Mouse (Mus musculus): ENCODE measurements around the gene Ubl3. TPM values are rescaled to one million over a fixed set of nuclear protein-coding genes. Genes with fewer than 3 reads are reported as not detected.

Gene Ubl3
- polyA plus RNA-seq, 1 experiment from 2014 or later, result 86.3 TPM

DNA sequence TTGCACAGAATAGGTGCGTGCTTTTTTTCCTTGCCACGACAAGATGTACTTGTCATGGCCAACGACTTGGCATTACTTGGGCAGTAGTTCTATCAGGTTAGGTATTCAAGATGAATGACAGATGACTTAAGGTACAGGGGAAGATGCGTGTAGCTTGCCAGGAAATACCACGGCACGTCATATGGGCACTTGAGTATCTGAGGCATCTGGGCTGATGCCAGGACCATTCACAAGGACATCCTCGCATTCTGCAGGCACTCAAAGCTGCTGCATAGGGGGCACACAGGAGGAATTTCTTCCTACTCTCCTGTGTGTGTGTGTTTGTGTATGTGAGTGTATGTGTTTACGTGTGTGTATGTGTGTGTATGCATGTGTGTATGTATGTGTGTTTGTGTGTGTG, 9.6 kb upstream of the Ubl3 start:
- WGBS, result 82% methylated on average over 8 of the region's 8 CpGs
- no peaks in the 10 kb centered on the region for H3K27me3 ChIP-seq (ENCODE audit: insufficient read depth, low read length)
- ATAC-seq (ENCODE audit: insufficient read depth), result no peak
- H3K27ac ChIP-seq (ENCODE audit: low read depth), result no peak overlapping the region
- H3K4me3 ChIP-seq (ENCODE audit: low read depth, low read length), result no peak overlapping the region
- no peak overlapping the region for H3K9ac ChIP-seq
- DNase-seq, result no peak
- no peaks in the 10 kb centered on the region for H3K4me1 ChIP-seq (ENCODE audit: insufficient read depth)
- no peak for TF ChIP-seq CTCF (IDR thresholded peaks at IDR 0.05; ENCODE audit: low read depth)
- H3K9me3 ChIP-seq (ENCODE audit: low read depth, low read length), result no peaks in the 10 kb centered on the region
- H3K4me2 ChIP-seq, result no peak overlapping the region
- H3K36me3 ChIP-seq (ENCODE audit: insufficient read depth), result no peaks in the 10 kb centered on the region

DNA sequence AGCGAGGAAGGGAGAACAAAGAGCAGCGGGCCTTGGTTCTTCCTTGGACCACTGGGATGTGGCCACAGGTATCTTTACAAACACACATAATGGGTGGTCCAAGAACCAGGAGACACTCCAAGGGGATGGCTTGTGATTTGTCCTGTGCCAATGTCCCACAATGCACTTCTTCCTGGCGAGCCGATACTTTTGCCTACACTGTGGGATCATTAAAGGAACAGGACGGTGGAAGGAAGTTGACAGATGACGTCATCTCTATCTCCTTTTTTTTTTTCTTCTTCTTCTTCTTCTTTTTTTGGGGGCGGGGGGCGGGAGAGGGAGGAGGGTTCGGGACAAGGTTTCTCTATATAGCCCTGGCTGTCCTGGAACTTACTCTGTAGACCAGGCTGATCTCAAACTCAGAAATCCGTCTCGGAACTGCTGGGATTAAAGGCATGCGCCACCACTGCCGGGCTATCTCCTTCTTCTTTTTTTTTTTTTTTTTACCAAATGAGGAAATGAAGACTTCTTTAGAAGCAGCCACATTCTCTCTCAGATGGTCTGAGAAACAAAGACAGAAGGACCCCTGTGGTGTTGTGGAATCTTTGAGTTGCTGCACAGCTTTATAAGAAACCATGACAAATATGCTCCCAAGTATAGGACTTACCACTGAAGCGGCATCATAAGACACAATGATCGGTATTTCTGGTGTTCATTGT, 6.8 kb upstream of the Ubl3 start:
- Histone ChIP-seq H3K4me3 (ENCODE audit: low read depth, low read length) (no peak overlapping the region), H3K4me2 (no peak overlapping the region), H3K9ac (no peak overlapping the region), H3K4me1 (ENCODE audit: insufficient read depth) (peaks cover 5% of the 10 kb centered on the region; the same call in 1 of the 2 replicates), H3K36me3 (ENCODE audit: insufficient read depth) (no peaks in the 10 kb centered on the region), H3K27ac (ENCODE audit: low read depth) (no peak overlapping the region), H3K27me3 (ENCODE audit: insufficient read depth, low read length) (no peaks in the 10 kb centered on the region), H3K9me3 (ENCODE audit: low read depth, low read length) (no peaks in the 10 kb centered on the region)
- WGBS, result 79% methylated on average over 15 of the region's 15 CpGs
- ATAC-seq (ENCODE audit: insufficient read depth) (no peak), DNase-seq (no peak)
- TF ChIP-seq CTCF (IDR thresholded peaks at IDR 0.05; ENCODE audit: low read depth), result no peak

DNA sequence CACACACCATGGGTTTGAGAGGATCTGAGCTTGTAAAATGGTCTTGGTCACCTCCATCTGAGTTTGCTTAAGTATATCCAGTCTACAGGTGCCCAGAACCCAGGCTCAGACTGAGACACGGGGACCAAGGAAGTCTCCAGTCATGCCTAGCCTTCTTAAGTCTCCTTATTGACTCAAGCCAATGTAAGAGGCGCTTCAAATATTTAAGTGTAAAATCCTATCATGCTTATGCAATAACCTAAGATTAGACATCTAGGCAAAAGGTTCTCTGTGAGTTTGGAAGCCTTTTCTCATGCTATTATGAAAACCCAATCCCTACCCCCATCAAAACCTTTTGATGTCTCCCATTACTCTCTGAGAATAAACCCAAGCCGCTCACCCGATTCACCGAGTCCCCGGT, 5.9 kb upstream of the Ubl3 start:
- WGBS, result 84% methylated on average over 6 of the region's 6 CpGs
- no peak for ATAC-seq (ENCODE audit: insufficient read depth)

DNA sequence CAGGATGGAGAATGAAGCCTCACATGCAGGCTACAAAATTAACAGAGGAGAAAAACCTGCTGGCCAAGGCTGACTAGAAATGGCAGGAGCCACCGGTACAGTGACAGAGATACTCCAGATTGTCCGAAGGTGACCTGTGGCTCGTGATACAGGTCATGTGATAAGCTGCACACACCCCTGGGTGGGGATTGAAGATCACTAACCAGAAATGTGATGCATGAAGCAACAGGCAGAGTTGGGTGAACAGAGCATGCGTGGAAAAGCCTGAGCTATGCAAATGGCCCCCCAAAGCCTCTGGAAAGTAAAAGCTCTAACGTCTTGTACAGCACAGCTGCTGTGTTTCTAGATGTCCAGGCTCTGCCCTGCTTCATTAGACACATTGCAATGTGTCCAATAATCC, 3.9 kb upstream of the Ubl3 start:
- ATAC-seq (ENCODE audit: insufficient read depth) (no peak), DNase-seq (no peak)
- H3K9ac ChIP-seq, result no peak overlapping the region
- 76% methylated on average over 5 of the region's 5 CpGs for WGBS
- H3K27ac ChIP-seq (ENCODE audit: low read depth), result no peak overlapping the region
- peaks cover 9% of the 10 kb centered on the region for H3K4me1 ChIP-seq (ENCODE audit: insufficient read depth)
- no peaks in the 10 kb centered on the region for H3K36me3 ChIP-seq (ENCODE audit: insufficient read depth)
- TF ChIP-seq CTCF (IDR thresholded peaks at IDR 0.05; ENCODE audit: low read depth), result no peak
- H3K4me3 ChIP-seq (ENCODE audit: low read depth, low read length), result no peak overlapping the region
- H3K27me3 ChIP-seq (ENCODE audit: insufficient read depth, low read length), result no peaks in the 10 kb centered on the region
- no peaks in the 10 kb centered on the region for H3K9me3 ChIP-seq (ENCODE audit: low read depth, low read length)
- H3K4me2 ChIP-seq, result no peak overlapping the region

More for the DNA sequence above, 5.9 kb upstream of the Ubl3 start:
- Histone ChIP-seq H3K4me3 (ENCODE audit: low read depth, low read length) (no peak overlapping the region), H3K36me3 (ENCODE audit: insufficient read depth) (no peaks in the 10 kb centered on the region), H3K27ac (ENCODE audit: low read depth) (no peak overlapping the region), H3K4me1 (ENCODE audit: insufficient read depth) (peaks cover 9% of the 10 kb centered on the region), H3K9ac (no peak overlapping the region), H3K27me3 (ENCODE audit: insufficient read depth, low read length) (no peaks in the 10 kb centered on the region), H3K4me2 (no peak overlapping the region), H3K9me3 (ENCODE audit: low read depth, low read length) (no peaks in the 10 kb centered on the region)
- no peak for DNase-seq
- no peak for TF ChIP-seq CTCF (IDR thresholded peaks at IDR 0.05; ENCODE audit: low read depth)

DNA sequence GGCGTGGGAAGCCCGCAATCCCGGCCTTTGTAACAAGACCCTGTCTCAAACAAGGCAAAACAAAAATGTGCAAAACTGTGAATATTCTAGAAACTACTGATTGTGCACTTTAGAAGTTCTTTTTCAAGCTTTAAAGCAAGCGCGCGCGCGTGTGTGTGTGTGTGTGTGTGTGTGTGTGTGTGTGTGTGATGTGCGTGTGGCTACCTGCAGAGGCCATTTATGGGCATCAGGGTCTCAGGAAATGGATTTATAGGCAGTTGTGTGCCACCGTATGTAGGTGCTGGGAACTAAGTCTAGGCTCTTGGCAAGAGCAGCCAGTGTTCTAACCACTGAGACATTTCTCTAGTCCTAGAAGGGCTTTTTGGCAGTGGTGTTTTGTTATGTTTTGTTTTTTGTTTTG, 2.6 kb upstream of the Ubl3 start:
- Histone ChIP-seq H3K4me3 (ENCODE audit: low read depth, low read length) (no peak overlapping the region), H3K9ac (no peak overlapping the region), H3K4me1 (ENCODE audit: insufficient read depth) (peaks cover 9% of the 10 kb centered on the region), H3K4me2 (peak overlapping the region; percentile 35; the same call in 1 of the 2 replicates), H3K27ac (ENCODE audit: low read depth) (no peak overlapping the region), H3K9me3 (ENCODE audit: low read depth, low read length) (no peaks in the 10 kb centered on the region), H3K36me3 (ENCODE audit: insufficient read depth) (no peaks in the 10 kb centered on the region), H3K27me3 (ENCODE audit: insufficient read depth, low read length) (no peaks in the 10 kb centered on the region)
- WGBS, result 79% methylated on average over 10 of the region's 10 CpGs
- ATAC-seq (ENCODE audit: insufficient read depth), result no peak
- no peak for DNase-seq
- no peak for TF ChIP-seq CTCF (IDR thresholded peaks at IDR 0.05; ENCODE audit: low read depth)

DNA sequence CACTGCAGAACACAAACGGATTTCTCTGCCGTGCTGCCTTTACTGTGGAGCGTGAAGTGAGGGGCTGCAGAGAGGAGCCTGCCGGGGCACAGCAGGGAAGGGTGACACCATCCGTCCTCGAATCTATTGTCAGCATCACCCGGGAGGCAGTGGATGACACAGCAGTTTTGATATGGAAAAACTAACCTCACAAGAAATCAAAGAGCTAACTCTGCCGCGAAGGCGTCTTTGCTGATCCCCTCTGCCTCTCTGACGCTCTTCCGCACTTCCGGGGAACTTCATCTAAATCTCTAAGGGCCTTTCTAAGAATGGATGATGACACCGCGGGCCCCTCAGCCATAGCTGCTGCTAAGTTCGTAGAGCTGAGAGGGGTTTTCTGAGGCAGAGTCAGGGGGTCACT, 2.1 kb upstream of the Ubl3 start:
- Histone ChIP-seq H3K9ac (peak overlapping the region; percentile 32), H3K4me2 (peak overlapping the region; percentile 35)
- no peak for TF ChIP-seq CTCF (IDR thresholded peaks at IDR 0.05; ENCODE audit: low read depth)

DNA sequence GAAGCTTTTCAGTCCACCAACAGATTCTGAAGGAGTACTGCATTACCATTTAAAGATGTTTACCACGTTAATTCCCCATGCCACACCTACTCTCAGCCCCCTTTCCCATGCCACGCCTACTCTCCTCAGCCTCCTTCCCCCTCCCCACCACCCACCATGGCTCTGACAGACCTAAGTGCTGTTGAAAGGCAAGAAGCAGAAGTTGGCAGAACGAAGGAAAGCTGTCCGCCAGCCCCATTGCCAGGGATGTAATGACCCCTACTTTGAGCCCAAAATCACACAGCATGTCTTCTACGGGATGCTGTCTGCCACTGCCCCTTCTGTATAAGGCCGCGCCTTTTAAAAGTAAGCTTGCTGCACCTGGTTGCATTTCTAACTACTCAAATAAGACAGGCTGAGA, 1.7 kb upstream of the Ubl3 start:
- Histone ChIP-seq H3K4me1 (ENCODE audit: insufficient read depth) (peaks cover 16% of the 10 kb centered on the region), H3K27me3 (ENCODE audit: insufficient read depth, low read length) (no peaks in the 10 kb centered on the region), H3K27ac (ENCODE audit: low read depth) (no peak overlapping the region), H3K9ac (peak overlapping the region; percentile 32; the same call in 1 of the 2 replicates), H3K4me3 (ENCODE audit: low read depth, low read length) (no peak overlapping the region), H3K4me2 (peak overlapping the region; percentile 35), H3K36me3 (ENCODE audit: insufficient read depth) (no peaks in the 10 kb centered on the region), H3K9me3 (ENCODE audit: low read depth, low read length) (no peaks in the 10 kb centered on the region)
- TF ChIP-seq CTCF (IDR thresholded peaks at IDR 0.05; ENCODE audit: low read depth), result no peak
- no peak for ATAC-seq (ENCODE audit: insufficient read depth)
- WGBS, result 31% methylated on average over 7 of the region's 7 CpGs
- no peak for DNase-seq

More for the DNA sequence above, 2.1 kb upstream of the Ubl3 start:
- 10% methylated on average over 16 of the region's 16 CpGs for WGBS
- DNase-seq, result no peak
- H3K4me1 ChIP-seq (ENCODE audit: insufficient read depth), result peaks cover 12% of the 10 kb centered on the region
- no peak for ATAC-seq (ENCODE audit: insufficient read depth)
- H3K4me3 ChIP-seq (ENCODE audit: low read depth, low read length), result no peak overlapping the region
- no peaks in the 10 kb centered on the region for H3K27me3 ChIP-seq (ENCODE audit: insufficient read depth, low read length)
- no peaks in the 10 kb centered on the region for H3K9me3 ChIP-seq (ENCODE audit: low read depth, low read length)
- no peaks in the 10 kb centered on the region for H3K36me3 ChIP-seq (ENCODE audit: insufficient read depth)
- no peak overlapping the region for H3K27ac ChIP-seq (ENCODE audit: low read depth)

All from lung, embryonic 14.5 days (tissue).